19 mouse cellular contexts compared by ENCODE assay signal in genomic region chr1:78854306-78854705, GRCm38 (mm10).
"Had no signal": no experiment of that assay in that cellular context is flagged by ENCODE, and none has a peak within 500 bp of the region (broad histone marks: within the 10 kb centered on the region; RNA-seq: fewer than 3 reads in every experiment).

No protein-coding gene starts in this region.

- H3K4me2 ChIP-seq: lung, embryonic 14.5 days; midbrain, embryonic 12.5 days; neural tube, embryonic 13.5 days; neural tube, embryonic 15.5 days had no signal

- H3K27me3 ChIP-seq: midbrain, embryonic 12.5 days; neural tube, embryonic 13.5 days; neural tube, embryonic 15.5 days had no signal

- H3K27ac ChIP-seq: midbrain, embryonic 10.5 days; midbrain, embryonic 12.5 days; neural tube, embryonic 13.5 days; neural tube, embryonic 15.5 days had no signal

- DNase-seq: lung, adult 18-20 months; lung, embryonic 14.5 days; lung, postnatal 10 days; lung, postnatal 4 days; midbrain, embryonic 14.5 days; retina, postnatal 1 day; right cerebral cortex, adult 18-20 months; right cerebral cortex, postnatal 25 days; right cerebral cortex, postnatal 4 days; spleen, adult 18-20 months; thymus, adult 18-20 months; thymus, postnatal 14 days; thymus, postnatal 36 days had no signal

- H3K4me3 ChIP-seq: midbrain, embryonic 10.5 days; midbrain, embryonic 12.5 days; myocyte; neural tube, embryonic 13.5 days; neural tube, embryonic 15.5 days had no signal

- H3K9me3 ChIP-seq: midbrain, embryonic 10.5 days; midbrain, embryonic 12.5 days; neural tube, embryonic 13.5 days; neural tube, embryonic 15.5 days had no signal

- H3K9ac ChIP-seq: lung, embryonic 14.5 days; midbrain, embryonic 12.5 days; neural tube, embryonic 13.5 days; neural tube, embryonic 15.5 days had no signal

- ATAC-seq: midbrain, embryonic 16.5 days had no signal

- H3K36me3 ChIP-seq: midbrain, embryonic 10.5 days; midbrain, embryonic 12.5 days; neural tube, embryonic 13.5 days; neural tube, embryonic 15.5 days had no signal
